Mouse (Mus musculus) stomach, postnatal 0 days (tissue): ENCODE measurements around the gene Gal3st1.

Experiments
- CTCF ChIP-seq: IDR thresholded peaks from 2 replicates; pipeline ENCODE4 v1.5.1; 2016; ENCODE audit warnings: antibody characterized with exemption, low read depth, mild to moderate bottlenecking, moderate library complexity
- EP300 ChIP-seq: optimal IDR thresholded peaks from 2 replicates; pipeline ENCODE3; 2016; ENCODE audit warnings: antibody characterized with exemption

GRCm38 (mm10) chr11:4035116-4035892, 51.9 kb downstream of the Gal3st1 start:
- TF ChIP-seq CTCF (no peak), EP300 (no peak)
